Mouse (Mus musculus) embryonic facial prominence, embryonic 14.5 days (tissue): ENCODE measurements around the gene Tab2. TPM values are rescaled to one million over a fixed set of nuclear protein-coding genes. Genes with fewer than 3 reads are reported as not detected.
A peak's percentile ranks its signal among the peaks of the same experiment; 100 is the strongest.

Experiments
- ATAC-seq: fragments of 200-750 bp; cut with Nextera tagmentation; 2 replicates; pipeline ENCODE4 v1.8.0; 2017; ENCODE audit warnings: low read depth, moderate number of reproducible peaks, moderate TSS enrichment
- DNase-seq: peaks from one replicate; pipeline ENCODE4 v3.0.0-alpha.2; 2015; ENCODE audit warnings: low spot score
- H3K27ac ChIP-seq: fragments of 300-500 bp; sonication (generic); replicated peaks from 2 replicates; pipeline ENCODE4 v1.5.1; 2014; ENCODE audit warnings: low read depth, mild to moderate bottlenecking, low read length, moderate library complexity
- H3K27me3 ChIP-seq: fragments of 300-500 bp; sonication (generic); replicated peaks from 2 replicates; pipeline ENCODE4 v1.6.1; 2014; ENCODE audit warnings: low read length; ENCODE audit not compliant: control insufficient read depth, insufficient read depth
- H3K36me3 ChIP-seq: fragments of 300-500 bp; sonication (generic); 2 replicates; pipeline ENCODE4 v1.6.1; 2014; ENCODE audit warnings: low read length, mixed read lengths; ENCODE audit not compliant: control insufficient read depth, insufficient read depth
- H3K4me1 ChIP-seq: fragments of 300-500 bp; sonication (generic); 2 replicates; pipeline ENCODE4 v1.6.1; 2014; ENCODE audit warnings: antibody characterized with exemption, low read length; ENCODE audit not compliant: control insufficient read depth, insufficient read depth
- H3K4me2 ChIP-seq: fragments of 300-500 bp; sonication (generic); 2 replicates; pipeline ENCODE4 v1.6.1; 2014; ENCODE audit warnings: low read depth, mild to moderate bottlenecking, low read length, moderate library complexity, mixed read lengths
- H3K4me3 ChIP-seq: fragments of 300-500 bp; sonication (generic); 2 replicates; pipeline ENCODE4 v1.5.1; 2014; ENCODE audit warnings: low read depth, mild to moderate bottlenecking, low read length
- H3K9ac ChIP-seq: fragments of 300-500 bp; sonication (generic); 2 replicates; pipeline ENCODE4 v1.6.1; 2014; ENCODE audit warnings: low read depth, mild to moderate bottlenecking, low read length, moderate library complexity, mixed read lengths
- H3K9me3 ChIP-seq: fragments of 300-500 bp; sonication (generic); 2 replicates; pipeline ENCODE4 v1.6.1; 2016; ENCODE audit warnings: low read length; ENCODE audit not compliant: control insufficient read depth
- WGBS: fragments of 180-500 bp; shearing (Covaris S2); extraction: QIAGEN DNeasy Blood & Tissue Kit; methylation state at CpG from one replicate; pipeline ENCODE4 v1.1.7; 2014; 5-methylcytosine and 5-hydroxymethylcytosine counted together
- polyA plus RNA-seq: library from polyadenylated mRNA; unstranded; fragments of >200 nt; fragmentation: Nextera tagmentation; extraction: Ambion mirVana; gene quantifications from 2 replicates; pipeline ENCODE4 v1.2.1, GENCODE M21; 2014

Gene Tab2
- polyA plus RNA-seq, 1 experiment from 2014 or later, result 34.9 TPM

GRCm38 (mm10) chr10:7955634-7956121 is 352 bp downstream of the Tab2 start:
- peak; percentile 35 for DNase-seq
- peak; percentile 53 for ATAC-seq

GRCm38 (mm10) chr10:7954989-7955633 is 919 bp downstream of the Tab2 start:
- peaks cover 14% of the 10 kb centered on the region; the same call in 1 of the 2 replicates for H3K4me1 ChIP-seq
- peak overlapping the region; percentile 99 for H3K27ac ChIP-seq
- no peaks in the 10 kb centered on the region for H3K36me3 ChIP-seq
- ATAC-seq, result peak; percentile 3
- H3K9ac ChIP-seq, result peak overlapping the region; percentile 99
- peak; percentile 30 for DNase-seq
- H3K27me3 ChIP-seq, result no peaks in the 10 kb centered on the region
- H3K4me3 ChIP-seq, result peak overlapping the region; percentile 94
- no peaks in the 10 kb centered on the region for H3K9me3 ChIP-seq
- peak overlapping the region; percentile 78 for H3K4me2 ChIP-seq
- WGBS, result under 1% methylated on average over 17 of the region's 31 CpGs

More at GRCm38 (mm10) chr10:7955634-7956121, 352 bp downstream of the Tab2 start:
- no CpG with 5 or more reads among the region's 76 CpGs for WGBS
- Histone ChIP-seq H3K9ac (peak overlapping the region; percentile 99), H3K4me1 (peaks cover 14% of the 10 kb centered on the region; the same call in 1 of the 2 replicates), H3K36me3 (no peaks in the 10 kb centered on the region), H3K27ac (peak overlapping the region; percentile 99), H3K27me3 (no peaks in the 10 kb centered on the region), H3K4me3 (peak overlapping the region; percentile 94), H3K9me3 (no peaks in the 10 kb centered on the region), H3K4me2 (peak overlapping the region; percentile 78)

- peak overlapping the region; percentile 78 for H3K4me2 ChIP-seq
- H3K36me3 ChIP-seq, result no peaks in the 10 kb centered on the region
- no peak for ATAC-seq
- no peaks in the 10 kb centered on the region for H3K9me3 ChIP-seq
- peak overlapping the region; percentile 99 for H3K27ac ChIP-seq
- peak; percentile 13 for DNase-seq
- WGBS, result 4% methylated on average over 5 of the region's 5 CpGs
- H3K27me3 ChIP-seq, result no peaks in the 10 kb centered on the region
- peaks cover 14% of the 10 kb centered on the region; the same call in 1 of the 2 replicates for H3K4me1 ChIP-seq
- H3K9ac ChIP-seq, result peak overlapping the region; percentile 99
- H3K4me3 ChIP-seq, result peak overlapping the region; percentile 94
Measured at GRCm38 (mm10) chr10:7954627-7954988, 1.4 kb downstream of the Tab2 start.

GRCm38 (mm10) chr10:7943006-7943405 is 13.0 kb downstream of the Tab2 start:
- ATAC-seq (no peak), DNase-seq (peak; percentile 34)
- peaks cover 5% of the 10 kb centered on the region; the same call in 1 of the 2 replicates for H3K4me1 ChIP-seq
- 33% methylated on average over 3 of the region's 3 CpGs for WGBS
- no peaks in the 10 kb centered on the region for H3K27me3 ChIP-seq
- peaks cover 7% of the 10 kb centered on the region; the same call in 1 of the 2 replicates for H3K36me3 ChIP-seq
- H3K27ac ChIP-seq, result no peak overlapping the region
- no peak overlapping the region for H3K4me3 ChIP-seq
- H3K9me3 ChIP-seq, result peaks cover 10% of the 10 kb centered on the region
- no peak overlapping the region for H3K4me2 ChIP-seq
- no peak overlapping the region for H3K9ac ChIP-seq

- no peak for ATAC-seq
- H3K4me2 ChIP-seq, result no peak overlapping the region
- 81% methylated on average over 6 of the region's 6 CpGs for WGBS
- no peak overlapping the region for H3K27ac ChIP-seq
- no peak for DNase-seq
- no peak overlapping the region for H3K9ac ChIP-seq
- H3K9me3 ChIP-seq, result no peaks in the 10 kb centered on the region
- H3K36me3 ChIP-seq, result 0 out of 2 replicates have a peak, but pooled peaks cover 6% of the 10 kb centered on the region
- peaks cover 11% of the 10 kb centered on the region; the same call in 1 of the 2 replicates for H3K4me1 ChIP-seq
- H3K4me3 ChIP-seq, result no peak overlapping the region
- no peaks in the 10 kb centered on the region for H3K27me3 ChIP-seq
Measured at GRCm38 (mm10) chr10:7936556-7937192, 19.4 kb downstream of the Tab2 start.

GRCm38 (mm10) chr10:7932958-7933357 is 23.1 kb downstream of the Tab2 start:
- Histone ChIP-seq H3K27ac (no peak overlapping the region), H3K9ac (no peak overlapping the region), H3K4me3 (no peak overlapping the region), H3K9me3 (no peaks in the 10 kb centered on the region), H3K36me3 (0 out of 2 replicates have a peak, but pooled peaks cover 6% of the 10 kb centered on the region), H3K4me1 (peaks cover 11% of the 10 kb centered on the region; the same call in 1 of the 2 replicates), H3K27me3 (no peaks in the 10 kb centered on the region), H3K4me2 (no peak overlapping the region)
- ATAC-seq (no peak), DNase-seq (no peak)
- 85% methylated on average over 2 of the region's 2 CpGs for WGBS

- ATAC-seq (no peak), DNase-seq (no peak)
- 0 out of 2 replicates have a peak, but pooled peaks cover 6% of the 10 kb centered on the region for H3K36me3 ChIP-seq
- peaks cover 1% of the 10 kb centered on the region; the same call in 1 of the 2 replicates for H3K4me1 ChIP-seq
- 82% methylated on average over 9 of the region's 9 CpGs for WGBS
- no peak overlapping the region for H3K4me3 ChIP-seq
- H3K9ac ChIP-seq, result no peak overlapping the region
- no peaks in the 10 kb centered on the region for H3K27me3 ChIP-seq
- H3K9me3 ChIP-seq, result no peaks in the 10 kb centered on the region
- H3K27ac ChIP-seq, result no peak overlapping the region
- no peak overlapping the region for H3K4me2 ChIP-seq
Measured at GRCm38 (mm10) chr10:7928996-7929395, 27.0 kb downstream of the Tab2 start.

GRCm38 (mm10) chr10:7925481-7925880 is 30.5 kb downstream of the Tab2 start:
- peaks cover 26% of the 10 kb centered on the region for H3K36me3 ChIP-seq
- H3K27ac ChIP-seq, result no peak overlapping the region
- DNase-seq, result no peak
- H3K4me2 ChIP-seq, result no peak overlapping the region
- H3K9me3 ChIP-seq, result no peaks in the 10 kb centered on the region
- 0 out of 2 replicates have a peak, but pooled peaks have one; percentile 6 for ATAC-seq
- H3K4me3 ChIP-seq, result no peak overlapping the region
- H3K27me3 ChIP-seq, result no peaks in the 10 kb centered on the region
- 69% methylated on average over 11 of the region's 11 CpGs for WGBS
- no peak overlapping the region for H3K9ac ChIP-seq
- no peaks in the 10 kb centered on the region for H3K4me1 ChIP-seq
